Mouse (Mus musculus) ES-E14 (cell line): ENCODE data around the gene Bex6.

Experiments used
- CHD2 ChIP-seq: IDR thresholded peaks from 2 replicates; pipeline ENCODE4 v1.6.1; 2014; ENCODE audit warnings: mild to moderate bottlenecking, low read depth, low read length, inconsistent platforms
- HCFC1 ChIP-seq: IDR thresholded peaks from 2 replicates; pipeline ENCODE4 v1.6.1; 2012; ENCODE audit warnings: low read length, inconsistent platforms, borderline replicate concordance; ENCODE audit not compliant: insufficient read depth
- MAFK ChIP-seq: IDR thresholded peaks from 2 replicates; pipeline ENCODE4 v1.6.1; 2014; ENCODE audit warnings: mild to moderate bottlenecking, low read depth, low read length, inconsistent platforms; ENCODE audit not compliant: insufficient read depth
- ZC3H11A ChIP-seq: IDR thresholded peaks from 2 replicates; pipeline ENCODE4 v1.6.1; 2012; ENCODE audit warnings: low read depth, mild to moderate bottlenecking, inconsistent platforms, low read length, borderline replicate concordance

DNA sequence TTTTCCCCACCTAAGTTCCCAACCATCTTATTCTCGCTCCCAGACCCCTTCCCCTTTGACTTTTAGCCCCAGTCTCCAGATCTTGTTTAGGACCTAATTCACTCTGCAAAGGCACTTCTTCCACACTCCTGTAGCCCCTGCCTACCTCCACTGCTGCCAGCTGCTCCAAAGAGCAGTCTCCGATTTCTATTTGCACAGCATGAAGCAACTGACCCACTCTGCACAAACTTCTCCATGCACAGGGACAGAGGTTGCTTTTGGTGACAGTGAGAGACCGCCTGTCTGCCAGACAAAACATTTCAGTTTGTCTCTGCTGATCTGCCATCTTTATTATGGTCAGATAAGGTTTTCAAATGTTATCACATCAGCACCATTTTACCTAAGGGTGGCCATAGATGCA is 46.5 kb upstream of the Bex6 start:
- TF ChIP-seq MAFK (no peak), CHD2 (no peak), ZC3H11A (no peak), HCFC1 (no peak)
